In the genomic region with DNA sequence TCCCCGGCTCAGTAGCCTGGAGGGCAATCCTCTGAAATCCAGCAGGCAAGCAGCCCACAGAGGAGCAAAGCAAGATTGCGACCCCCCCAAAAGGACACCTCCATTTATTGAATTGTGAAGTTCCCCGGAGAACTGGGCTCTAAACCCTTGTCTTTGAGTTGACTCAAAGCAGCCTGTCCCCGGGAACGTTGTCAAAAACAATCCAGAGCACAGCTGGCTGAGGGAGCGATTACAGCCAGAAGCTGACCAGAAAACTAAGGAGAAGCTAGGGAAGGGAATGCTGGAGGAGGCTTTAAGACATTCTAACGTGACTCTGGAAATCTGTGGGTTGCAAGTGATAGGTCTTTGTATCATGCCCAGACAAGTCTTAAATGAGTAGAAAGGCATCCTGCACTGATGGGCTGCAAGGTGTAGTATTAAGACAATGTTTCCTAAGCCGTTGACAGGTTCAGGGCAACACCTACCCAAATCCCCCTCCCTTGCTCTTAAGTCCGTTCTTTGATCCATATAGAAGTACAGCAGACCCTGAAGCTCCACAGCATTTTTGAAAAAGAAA, we compare ENCODE assay signal across 11 mouse cellular contexts. TPM values are rescaled to one million over a fixed set of nuclear protein-coding genes. Genes with fewer than 3 reads are reported as not detected.
DNase-seq lines count a peak whose midpoint lies in the region; ATAC-seq and TF ChIP-seq lines count a peak whose summit lies in the region.
"Had no signal": no experiment of that assay in that cellular context is flagged by ENCODE, and none has a peak within 500 bp of the region (broad histone marks: within the 10 kb centered on the region; RNA-seq: fewer than 3 reads in every experiment).

No protein-coding gene starts in this region.

- no peaks in the 10 kb centered on the region for H3K27me3 ChIP-seq in kidney, adult 2 months (replicated peaks; ENCODE audit: control insufficient read depth, insufficient read depth, low read length)
- H3K27me3 ChIP-seq in heart, embryonic 16.5 days (ENCODE audit: control insufficient read depth, insufficient read depth, low read length): no peaks in the 10 kb centered on the region
- H3K27me3 ChIP-seq in limb, embryonic 14.5 days (ENCODE audit: control insufficient read depth, insufficient read depth, low read length): no peaks in the 10 kb centered on the region
- H3K27me3 ChIP-seq: forebrain, embryonic 15.5 days had no signal

- H3K36me3 ChIP-seq in kidney, adult 2 months (ENCODE audit: control insufficient read depth, insufficient read depth, low read length): no peaks in the 10 kb centered on the region
- no peaks in the 10 kb centered on the region for H3K36me3 ChIP-seq in heart, embryonic 16.5 days (ENCODE audit: control insufficient read depth, insufficient read depth)
- no peaks in the 10 kb centered on the region for H3K36me3 ChIP-seq in limb, embryonic 14.5 days (ENCODE audit: control insufficient read depth, insufficient read depth, low read length)
- H3K36me3 ChIP-seq: forebrain, embryonic 15.5 days had no signal

- H3K4me2 ChIP-seq in heart, embryonic 16.5 days (ENCODE audit: low read depth, low read length): peak overlapping the region; percentile 17; the same call in 1 of the 2 replicates
- H3K4me2 ChIP-seq in limb, embryonic 14.5 days (replicated peaks; ENCODE audit: low read depth, low read length, severe bottlenecking): 0 out of 2 replicates have a peak overlapping the region, but pooled peaks have one; percentile 4
- H3K4me2 ChIP-seq: forebrain, embryonic 15.5 days had no signal

- peak overlapping the region; percentile 18 for H3K27ac ChIP-seq in kidney, adult 2 months (ENCODE audit: insufficient read depth, low read depth, low read length)
- H3K27ac ChIP-seq in heart, embryonic 16.5 days (ENCODE audit: low read length): peak overlapping the region; percentile 49
- no peak overlapping the region for H3K27ac ChIP-seq in limb, embryonic 14.5 days (replicated peaks; ENCODE audit: low read depth, low read length)
- H3K27ac ChIP-seq: forebrain, embryonic 15.5 days had no signal

- H3K9me3 ChIP-seq in heart, embryonic 16.5 days (replicated peaks; ENCODE audit: control insufficient read depth, low read length): no peaks in the 10 kb centered on the region
- H3K9me3 ChIP-seq in limb, embryonic 14.5 days (ENCODE audit: control insufficient read depth, low read length): no peaks in the 10 kb centered on the region
- H3K9me3 ChIP-seq: forebrain, embryonic 15.5 days had no signal

- DNase-seq in kidney, adult 2 months: peak; percentile 44
- DNase-seq in kidney, adult 8-10 months: no peak
- peak; percentile 58 for DNase-seq in ZHBTc4 (ENCODE audit: low read depth, low spot score)
- no peak for DNase-seq in limb, embryonic 14.5 days (ENCODE audit: low spot score)
- no peak for DNase-seq in frontal cortex, postnatal 14 days (ENCODE audit: low spot score in 2 of 2)
- no peak for DNase-seq in right cerebral cortex, adult 18-20 months
- no peak for DNase-seq in cerebellum, adult 8-10 months
- DNase-seq: adrenal gland, adult 2 months had no signal

- H3K9ac ChIP-seq in heart, embryonic 16.5 days (ENCODE audit: low read length): no peak overlapping the region
- no peak overlapping the region for H3K9ac ChIP-seq in limb, embryonic 14.5 days (ENCODE audit: low read depth, low read length, severe bottlenecking)
- H3K9ac ChIP-seq: forebrain, embryonic 15.5 days had no signal

- TF ChIP-seq CTCF in kidney, adult 2 months (conservative IDR thresholded peaks at IDR 0.05; ENCODE audit: insufficient read depth, insufficient read length, low read depth, low read length): no peak

- WGBS in kidney, adult 2 months: 41% methylated on average over 9 of the region's 9 CpGs
- 36% methylated on average over 9 of the region's 9 CpGs for WGBS in heart, embryonic 16.5 days
- 19% methylated on average over 9 of the region's 9 CpGs for WGBS in limb, embryonic 14.5 days

- peaks cover 25% of the 10 kb centered on the region; the same call in 1 of the 2 replicates for H3K4me1 ChIP-seq in kidney, adult 2 months (ENCODE audit: control insufficient read depth, insufficient read depth, low read length)
- H3K4me1 ChIP-seq in heart, embryonic 16.5 days (ENCODE audit: control insufficient read depth, insufficient read depth, low read length): peaks cover 21% of the 10 kb centered on the region
- H3K4me1 ChIP-seq in limb, embryonic 14.5 days (ENCODE audit: control insufficient read depth, insufficient read depth, low read length): peaks cover 39% of the 10 kb centered on the region
- H3K4me1 ChIP-seq: forebrain, embryonic 15.5 days had no signal

- no peak for TF ChIP-seq POLR2A in kidney, adult 2 months (IDR thresholded peaks at IDR 0.05; ENCODE audit: low read depth, low read length)
- no peak for TF ChIP-seq POLR2A in limb, embryonic 14.5 days (IDR thresholded peaks at IDR 0.05; ENCODE audit: borderline replicate concordance, extremely low read depth, insufficient read depth, insufficient read length)

- no peak for ATAC-seq in heart, embryonic 16.5 days (replicated peaks; ENCODE audit: extremely low read depth, insufficient read depth, low FRiP score)
- ATAC-seq in limb, embryonic 14.5 days (ENCODE audit: low FRiP score, low read depth): no peak
- ATAC-seq: forebrain, embryonic 15.5 days had no signal

- no peak overlapping the region for H3K4me3 ChIP-seq in kidney, adult 2 months (ENCODE audit: insufficient read depth, low read depth, low read length)
- H3K4me3 ChIP-seq in heart, embryonic 16.5 days (ENCODE audit: low read length): no peak overlapping the region
- no peak overlapping the region for H3K4me3 ChIP-seq in limb, embryonic 14.5 days (replicated peaks; ENCODE audit: low read length)
- H3K4me3 ChIP-seq: forebrain, embryonic 15.5 days had no signal

RNA-seq across cellular contexts. Expression of gene Sowahb, which starts 17.6 kb away (rescaled TPM):
- 7.8 and 10.1 TPM in 2 replicates for polyA plus RNA-seq in kidney, adult 2 months (2012; rRNA removed)
- polyA plus RNA-seq in heart, embryonic 16.5 days (2015; fragmentation: Nextera tagmentation; extraction: Ambion mirVana): 0.12 and 0.20 TPM in 2 replicates
- polyA plus RNA-seq in limb, embryonic 14.5 days (2012; rRNA removed): 0.24 and 0.34 TPM in 2 replicates
- 0.68 and 0.73 TPM in 2 replicates for polyA plus RNA-seq in limb, embryonic 14.5 days (2014; fragmentation: Nextera tagmentation; extraction: Ambion mirVana)
- polyA plus RNA-seq: adrenal gland, adult 2 months; testis, adult 2 months had no signal

Comparison
In these comparisons a context has a peak if more than half of its experiments do, and no peak if none do; other contexts are left out.
1. DNase-seq: peak in kidney, adult 2 months (single experiment) and ZHBTc4 (single experiment); none in kidney, adult 8-10 months (0 of 2), limb, embryonic 14.5 days (single experiment), frontal cortex, postnatal 14 days (0 of 2), right cerebral cortex, adult 18-20 months (single experiment) and cerebellum, adult 8-10 months (single experiment).